Mouse (Mus musculus): Measurements from ENCODE around the gene Sema4g. TPM values are rescaled to one million over a fixed set of nuclear protein-coding genes. Genes with fewer than 3 reads are reported as not detected.

Sema4g gene
- polyA plus RNA-seq, 1 experiment, result not detected

GRCm38 (mm10) chr19:44985159-44985988 lies 3.5 kb upstream of the Sema4g start:
- TF ChIP-seq POLR2A (IDR thresholded peaks at IDR 0.05; ENCODE audit: borderline replicate concordance, low read depth, low read length), result no peak
- no peak for TF ChIP-seq CTCF (IDR thresholded peaks at IDR 0.05; ENCODE audit: low read depth, low read length)
- Histone ChIP-seq H3K27ac (ENCODE audit: insufficient read depth, low read depth, low read length) (no peak overlapping the region), H3K4me1 (ENCODE audit: control insufficient read depth, insufficient read depth, low read length) (peaks cover 37% of the 10 kb centered on the region), H3K4me3 (ENCODE audit: insufficient read depth, low read length) (no peak overlapping the region)

- Histone ChIP-seq H3K4me1 (ENCODE audit: control insufficient read depth, insufficient read depth, low read length) (peaks cover 24% of the 10 kb centered on the region), H3K27ac (ENCODE audit: insufficient read depth, low read depth, low read length) (no peak overlapping the region), H3K4me3 (ENCODE audit: insufficient read depth, low read length) (no peak overlapping the region)
- TF ChIP-seq POLR2A (IDR thresholded peaks at IDR 0.05; ENCODE audit: borderline replicate concordance, low read depth, low read length) (no peak), CTCF (IDR thresholded peaks at IDR 0.05; ENCODE audit: low read depth, low read length) (no peak)
Measured at GRCm38 (mm10) chr19:44987004-44987403, 1.9 kb upstream of the Sema4g start.

DNA sequence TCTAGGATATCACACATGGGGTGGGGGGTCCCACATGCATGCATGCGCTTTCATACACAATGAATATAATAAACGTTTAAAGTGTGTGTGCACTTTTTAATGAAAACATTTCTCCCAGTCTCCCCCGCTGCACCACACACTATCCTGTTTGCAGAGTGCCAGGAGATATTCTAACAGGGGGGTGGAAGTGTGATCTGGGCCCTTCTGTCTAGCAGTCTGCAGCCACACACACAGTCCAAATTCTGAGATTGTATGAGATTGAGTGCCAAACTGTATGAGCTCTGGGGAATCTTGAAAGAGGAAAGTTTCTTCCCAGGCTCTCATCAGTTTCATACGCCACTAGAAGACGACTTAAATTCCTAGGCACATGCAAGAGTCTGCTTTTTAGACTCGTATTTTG lies 1.1 kb upstream of the Sema4g start:
- no peak overlapping the region for H3K27ac ChIP-seq (ENCODE audit: insufficient read depth, low read depth, low read length)
- no peak overlapping the region for H3K4me3 ChIP-seq (ENCODE audit: insufficient read depth, low read length)
- peaks cover 21% of the 10 kb centered on the region for H3K4me1 ChIP-seq (ENCODE audit: control insufficient read depth, insufficient read depth, low read length)
- TF ChIP-seq CTCF (IDR thresholded peaks at IDR 0.05; ENCODE audit: low read depth, low read length) (no peak), POLR2A (IDR thresholded peaks at IDR 0.05; ENCODE audit: borderline replicate concordance, low read depth, low read length) (no peak)

- Histone ChIP-seq H3K4me1 (ENCODE audit: control insufficient read depth, insufficient read depth, low read length) (peaks cover 17% of the 10 kb centered on the region), H3K4me3 (ENCODE audit: insufficient read depth, low read length) (no peak overlapping the region), H3K27ac (ENCODE audit: insufficient read depth, low read depth, low read length) (no peak overlapping the region)
- TF ChIP-seq CTCF (IDR thresholded peaks at IDR 0.05; ENCODE audit: low read depth, low read length) (no peak), POLR2A (IDR thresholded peaks at IDR 0.05; ENCODE audit: borderline replicate concordance, low read depth, low read length) (no peak)
Measured at GRCm38 (mm10) chr19:44988321-44988720, 580 bp upstream of the Sema4g start.

GRCm38 (mm10) chr19:44989567-44990495 lies 930 bp downstream of the Sema4g start:
- TF ChIP-seq CTCF (IDR thresholded peaks at IDR 0.05; ENCODE audit: low read depth, low read length) (no peak), POLR2A (IDR thresholded peaks at IDR 0.05; ENCODE audit: borderline replicate concordance, low read depth, low read length) (no peak)
- no peak overlapping the region for H3K27ac ChIP-seq (ENCODE audit: insufficient read depth, low read depth, low read length)
- peaks cover 15% of the 10 kb centered on the region for H3K4me1 ChIP-seq (ENCODE audit: control insufficient read depth, insufficient read depth, low read length)
- H3K4me3 ChIP-seq (ENCODE audit: insufficient read depth, low read length), result peak overlapping the region; percentile 34

DNA sequence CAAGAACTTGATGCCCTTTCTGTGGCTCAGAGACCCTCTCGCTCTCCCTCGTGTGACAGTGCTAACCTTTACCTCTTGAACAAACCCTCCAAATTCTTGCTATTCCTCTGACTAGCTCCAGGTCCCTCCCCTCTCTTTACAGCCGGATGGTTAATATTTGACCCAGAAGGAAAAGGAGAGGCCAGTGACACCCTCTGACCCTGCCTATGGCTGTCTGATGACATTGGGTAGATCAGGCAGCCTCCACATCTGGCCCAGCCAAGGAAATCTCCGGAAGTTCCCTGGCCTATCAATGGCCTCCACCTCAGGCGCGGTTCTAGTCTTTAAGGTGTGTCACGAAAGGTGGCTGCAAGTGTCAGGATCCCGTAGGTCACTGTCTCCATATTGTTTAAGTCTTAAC lies 2.1 kb downstream of the Sema4g start:
- no peak overlapping the region for H3K27ac ChIP-seq (ENCODE audit: insufficient read depth, low read depth, low read length)
- H3K4me1 ChIP-seq (ENCODE audit: control insufficient read depth, insufficient read depth, low read length), result peaks cover 11% of the 10 kb centered on the region
- H3K4me3 ChIP-seq (ENCODE audit: insufficient read depth, low read length), result no peak overlapping the region
- TF ChIP-seq POLR2A (IDR thresholded peaks at IDR 0.05; ENCODE audit: borderline replicate concordance, low read depth, low read length), result no peak
- TF ChIP-seq CTCF (IDR thresholded peaks at IDR 0.05; ENCODE audit: low read depth, low read length), result no peak

GRCm38 (mm10) chr19:44992246-44992645 lies 3.3 kb downstream of the Sema4g start:
- no peak for TF ChIP-seq CTCF (IDR thresholded peaks at IDR 0.05; ENCODE audit: low read depth, low read length)
- H3K4me3 ChIP-seq (ENCODE audit: insufficient read depth, low read length), result no peak overlapping the region
- no peak overlapping the region for H3K27ac ChIP-seq (ENCODE audit: insufficient read depth, low read depth, low read length)
- H3K4me1 ChIP-seq (ENCODE audit: control insufficient read depth, insufficient read depth, low read length), result peaks cover 4% of the 10 kb centered on the region

- Histone ChIP-seq H3K27ac (ENCODE audit: insufficient read depth, low read depth, low read length) (no peak overlapping the region), H3K4me3 (ENCODE audit: insufficient read depth, low read length) (no peak overlapping the region), H3K4me1 (ENCODE audit: control insufficient read depth, insufficient read depth, low read length) (no peaks in the 10 kb centered on the region)
- TF ChIP-seq POLR2A (IDR thresholded peaks at IDR 0.05; ENCODE audit: borderline replicate concordance, low read depth, low read length) (no peak), CTCF (IDR thresholded peaks at IDR 0.05; ENCODE audit: low read depth, low read length) (no peak)
Measured at GRCm38 (mm10) chr19:44992712-44993111, 3.8 kb downstream of the Sema4g start.

- H3K4me3 ChIP-seq (ENCODE audit: insufficient read depth, low read length), result no peak overlapping the region
- TF ChIP-seq CTCF (IDR thresholded peaks at IDR 0.05; ENCODE audit: low read depth, low read length) (no peak), POLR2A (IDR thresholded peaks at IDR 0.05; ENCODE audit: borderline replicate concordance, low read depth, low read length) (no peak)
- no peak overlapping the region for H3K27ac ChIP-seq (ENCODE audit: insufficient read depth, low read depth, low read length)
- no peaks in the 10 kb centered on the region for H3K4me1 ChIP-seq (ENCODE audit: control insufficient read depth, insufficient read depth, low read length)
Measured at GRCm38 (mm10) chr19:44997786-44998185, 8.9 kb downstream of the Sema4g start.

DNA sequence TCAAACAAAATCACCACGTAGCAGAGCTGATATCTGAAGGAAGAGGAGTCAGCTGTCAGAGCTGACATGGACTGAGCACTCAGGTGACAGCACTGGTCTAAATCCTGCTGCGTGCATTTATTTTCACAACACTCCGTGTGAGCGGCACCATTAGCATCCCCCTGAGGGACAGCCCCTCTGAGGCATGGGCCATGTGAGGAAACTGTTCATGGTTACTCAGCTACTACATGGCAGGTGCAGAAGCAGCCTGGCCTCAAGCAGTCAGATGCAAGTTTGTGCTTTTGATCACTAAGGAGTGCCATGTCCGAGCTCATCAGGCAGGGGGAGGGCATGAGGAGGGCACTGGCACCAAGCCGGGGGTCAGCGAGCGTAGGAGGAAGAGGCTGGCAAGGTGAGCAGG lies 10.7 kb downstream of the Sema4g start:
- H3K4me1 ChIP-seq (ENCODE audit: control insufficient read depth, insufficient read depth, low read length), result no peaks in the 10 kb centered on the region
- H3K27ac ChIP-seq (ENCODE audit: insufficient read depth, low read depth, low read length), result no peak overlapping the region
- no peak for TF ChIP-seq CTCF (IDR thresholded peaks at IDR 0.05; ENCODE audit: low read depth, low read length)
- no peak for TF ChIP-seq POLR2A (IDR thresholded peaks at IDR 0.05; ENCODE audit: borderline replicate concordance, low read depth, low read length)
- H3K4me3 ChIP-seq (ENCODE audit: insufficient read depth, low read length), result no peak overlapping the region

All from bone marrow macrophage, adult 2 months (primary cell).